Mouse (Mus musculus): ENCODE measurements around the gene Rbms3.
A peak's percentile ranks its signal among the peaks of the same experiment; 100 is the strongest.

The Rbms3 gene

GRCm38 (mm10) chr9:116569680-116570079 lies 1060.0 kb downstream of the Rbms3 start:
- DNase-seq, result no peak

GRCm38 (mm10) chr9:116566711-116567110 lies 1063.0 kb downstream of the Rbms3 start:
- no peak for DNase-seq

- no peak for DNase-seq
Observed at GRCm38 (mm10) chr9:116557781-116558180, 1071.9 kb downstream of the Rbms3 start.

GRCm38 (mm10) chr9:116556641-116557040 lies 1073.1 kb downstream of the Rbms3 start:
- peak; percentile 73 for DNase-seq

GRCm38 (mm10) chr9:116553181-116553580 lies 1076.5 kb downstream of the Rbms3 start:
- peak; percentile 31 for DNase-seq

- DNase-seq, result no peak
Observed at GRCm38 (mm10) chr9:116546156-116546555, 1083.6 kb downstream of the Rbms3 start.

GRCm38 (mm10) chr9:116542793-116543192 lies 1086.9 kb downstream of the Rbms3 start:
- DNase-seq, result no peak

GRCm38 (mm10) chr9:116541976-116542375 lies 1087.7 kb downstream of the Rbms3 start:
- DNase-seq, result no peak

GRCm38 (mm10) chr9:116535709-116536108 lies 1094.0 kb downstream of the Rbms3 start:
- peak; percentile 41 for DNase-seq

GRCm38 (mm10) chr9:116533381-116533780 lies 1096.3 kb downstream of the Rbms3 start:
- no peak for DNase-seq

GRCm38 (mm10) chr9:116531121-116531520 lies 1098.6 kb downstream of the Rbms3 start:
- no peak for DNase-seq

- no peak for DNase-seq
Observed at GRCm38 (mm10) chr9:116524386-116524785, 1105.3 kb downstream of the Rbms3 start.
